15 mouse cellular contexts compared by ENCODE assay signal in genomic region chr12:75825458-75825857, GRCm38 (mm10).
"Had no signal": no experiment of that assay in that cellular context is flagged by ENCODE, and none has a peak within 500 bp of the region (broad histone marks: within the 10 kb centered on the region; RNA-seq: fewer than 3 reads in every experiment).

No protein-coding gene starts in this region.

- H3K27me3 ChIP-seq: lung, embryonic 15.5 days; midbrain, embryonic 15.5 days had no signal

- H3K4me3 ChIP-seq: kidney, embryonic 15.5 days; limb, embryonic 12.5 days; liver, embryonic 13.5 days; lung, embryonic 15.5 days; midbrain, embryonic 15.5 days had no signal

- DNase-seq: kidney, adult 11 months; kidney, postnatal 36 days; layer of hippocampus, adult 9-11 months; layer of hippocampus, postnatal 36 days; liver; liver, embryonic 13.5 days; liver, postnatal 0 days; lung, postnatal 14 days; thymus, postnatal 14 days had no signal

- H3K27ac ChIP-seq: kidney, embryonic 15.5 days; limb, embryonic 12.5 days; liver, embryonic 13.5 days; lung, embryonic 15.5 days; midbrain, embryonic 15.5 days; stomach, postnatal 0 days had no signal

- ATAC-seq: liver, postnatal 0 days; midbrain, embryonic 15.5 days had no signal

- H3K9ac ChIP-seq: kidney, embryonic 15.5 days; liver, embryonic 13.5 days; liver, postnatal 0 days; lung, embryonic 15.5 days; midbrain, embryonic 15.5 days had no signal

- H3K4me2 ChIP-seq: kidney, embryonic 15.5 days; limb, embryonic 12.5 days; liver, embryonic 13.5 days; lung, embryonic 15.5 days; midbrain, embryonic 11.5 days; midbrain, embryonic 15.5 days had no signal

- H3K4me1 ChIP-seq: liver, embryonic 13.5 days; midbrain, embryonic 15.5 days had no signal

- H3K9me3 ChIP-seq: kidney, embryonic 15.5 days; limb, embryonic 12.5 days; liver, embryonic 13.5 days; lung, embryonic 15.5 days; midbrain, embryonic 15.5 days had no signal

- H3K36me3 ChIP-seq: kidney, embryonic 15.5 days; limb, embryonic 12.5 days; liver, embryonic 13.5 days; lung, embryonic 15.5 days; midbrain, embryonic 15.5 days had no signal
